Mouse (Mus musculus) megakaryocyte, embryonic 14.5 days (primary cell): ENCODE measurements at regions not wholly inside any gene's neighbourhood (a gene's known extent, or its start where the extent isn't known, plus 50 kb on each side); places are given as distances from the start of the nearest gene placed in this dataset.

Source experiments
- FLI1 ChIP-seq: IDR thresholded peaks from 2 replicates; pipeline ENCODE4 v1.6.1; 2012; ENCODE audit warnings: low read length, inconsistent platforms, mixed read lengths
- GATA1 ChIP-seq: IDR thresholded peaks from 3 replicates; pipeline ENCODE4 v1.6.1; 2012; ENCODE audit warnings: mixed read lengths, low read length, inconsistent platforms, borderline replicate concordance

DNA sequence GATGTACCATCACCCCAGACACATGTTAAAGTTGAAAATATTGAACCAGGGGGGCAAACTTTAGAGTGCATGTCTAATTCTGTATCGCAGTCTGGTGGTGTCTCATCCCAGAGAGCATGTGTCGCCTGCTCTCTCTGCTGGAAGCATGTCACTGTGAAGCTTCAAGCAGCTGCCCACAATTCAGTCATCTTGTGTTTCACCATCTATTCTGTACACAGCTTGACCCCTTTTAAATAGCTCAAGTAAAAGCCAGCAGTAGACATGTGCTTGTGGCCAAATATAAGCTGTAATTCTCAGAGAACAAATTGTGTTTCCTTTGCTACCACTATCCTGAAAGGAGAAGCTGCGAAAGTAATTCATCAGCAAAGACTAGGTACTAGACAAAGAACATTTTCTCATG, 96.6 kb upstream of the Htr2a start:
- TF ChIP-seq GATA1 (no peak), FLI1 (no peak)
